Mouse (Mus musculus) lung, adult 2 months (tissue): ENCODE data around the gene Trappc6a.

Experiments used
- CTCF ChIP-seq: fragments of 200-500 bp; IDR thresholded peaks from 2 replicates; pipeline ENCODE4 v1.5.1; 2011; ENCODE audit warnings: mild to moderate bottlenecking, low read length, control low read depth; ENCODE audit not compliant: insufficient read depth
- POLR2A ChIP-seq: fragments of 200-500 bp; IDR thresholded peaks from 2 replicates; pipeline ENCODE4 v1.6.1; 2011; ENCODE audit warnings: low read depth, mild to moderate bottlenecking, control low read depth, low read length, borderline replicate concordance; ENCODE audit errors: extremely low read depth

DNA sequence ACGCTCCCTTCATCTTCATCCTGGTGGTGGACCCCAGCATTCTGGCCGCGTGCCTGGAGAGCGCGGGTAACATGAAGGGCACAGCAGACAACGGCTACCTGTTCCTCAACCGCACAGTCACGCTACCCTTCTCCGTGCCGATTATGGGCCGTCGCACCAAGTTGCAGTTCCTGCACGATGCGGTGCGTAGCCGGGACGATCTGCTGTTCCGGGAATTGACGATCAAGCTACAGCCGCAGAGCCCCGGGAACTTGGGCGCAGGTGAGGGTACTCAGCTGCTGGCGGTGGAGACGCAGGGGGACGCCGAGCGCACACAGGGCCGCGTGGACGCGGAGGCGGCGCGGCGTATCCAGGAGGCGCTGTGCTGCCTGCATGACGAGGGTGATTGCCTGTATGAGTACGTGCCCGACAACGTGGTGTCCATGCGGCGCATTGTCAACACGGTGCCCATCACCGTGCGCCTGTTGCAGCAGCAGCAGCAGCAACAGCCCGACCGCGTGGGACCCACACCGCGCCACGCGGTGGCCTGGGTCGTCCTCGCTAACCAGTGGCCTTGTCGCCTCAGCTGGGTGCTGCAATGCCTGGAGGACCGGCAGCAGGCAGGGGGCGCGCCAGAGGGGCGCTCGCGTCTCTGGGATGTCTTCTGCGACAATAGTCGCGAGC is 15.7 kb downstream of the Trappc6a start:
- 0 out of 2 replicates have a peak, but pooled peaks have one; percentile 5 for TF ChIP-seq CTCF
- no peak for TF ChIP-seq POLR2A
